Mouse (Mus musculus) megakaryocyte, embryonic 14.5 days (primary cell): ENCODE measurements around the gene Farsa.

Experiments
- FLI1 ChIP-seq: IDR thresholded peaks from 2 replicates; pipeline ENCODE4 v1.6.1; 2012; ENCODE audit warnings: low read length, inconsistent platforms, mixed read lengths
- GATA1 ChIP-seq: IDR thresholded peaks from 3 replicates; pipeline ENCODE4 v1.6.1; 2012; ENCODE audit warnings: mixed read lengths, low read length, inconsistent platforms, borderline replicate concordance

GRCm38 (mm10) chr8:84872309-84872965 lies 15.6 kb downstream of the Farsa start:
- no peak for TF ChIP-seq FLI1
- no peak for TF ChIP-seq GATA1
